ENCODE assay signal across 14 mouse cellular contexts in the genomic region with DNA sequence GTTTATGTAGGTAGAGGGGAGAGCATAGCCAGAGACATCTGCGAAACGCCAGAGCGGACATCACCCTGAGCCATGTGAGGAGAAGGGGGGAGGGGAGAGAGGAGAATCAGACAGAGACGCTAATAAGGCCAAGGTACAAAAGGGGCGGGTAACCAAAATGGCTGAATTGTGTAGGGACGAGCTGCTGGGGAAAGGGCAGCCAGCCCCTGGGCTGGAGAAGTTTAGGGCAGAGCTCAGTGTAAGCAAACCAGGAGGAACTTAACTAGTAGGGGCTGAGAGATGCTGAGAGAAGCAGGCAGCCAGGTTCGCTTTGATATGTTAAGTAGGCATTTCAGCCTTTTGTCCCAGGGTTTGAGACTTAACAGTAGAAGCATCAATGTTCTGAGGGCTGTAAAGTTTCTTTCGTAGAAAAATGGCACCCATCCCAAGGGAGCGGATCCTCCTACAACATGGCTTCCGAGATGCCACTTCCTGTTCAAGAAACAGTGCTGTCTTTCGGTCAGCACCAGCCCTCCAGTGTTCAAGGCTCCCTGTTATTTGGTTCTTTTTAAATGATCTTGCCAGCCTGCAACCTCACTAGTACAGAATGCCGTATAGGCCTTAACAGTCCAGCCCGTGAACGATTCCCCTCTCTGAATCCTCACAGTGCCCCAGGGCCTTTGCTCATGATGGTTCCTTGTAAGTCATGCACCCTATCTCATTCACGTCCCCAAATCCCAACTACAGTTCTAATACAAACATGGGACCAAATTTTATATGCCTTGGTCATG. TPM values are rescaled to one million over a fixed set of nuclear protein-coding genes. Genes with fewer than 3 reads are reported as not detected.
DNase-seq lines count a peak whose midpoint lies in the region; ATAC-seq lines count a peak whose summit lies in the region.
"Had no signal": no experiment of that assay in that cellular context is flagged by ENCODE, and none has a peak within 500 bp of the region (broad histone marks: within the 10 kb centered on the region; RNA-seq: fewer than 3 reads in every experiment).

No protein-coding gene starts in this region.

- DNase-seq in embryo, embryonic 10.5 days (ENCODE audit: low spot score), result peak; percentile 17
- DNase-seq in embryo, embryonic 10 days (ENCODE audit: low spot score), result no peak
- peak; percentile 94 for DNase-seq in ZHBTc4 (ENCODE audit: low read depth, low spot score)
- DNase-seq in gastrocnemius, postnatal 14 days, result no peak
- DNase-seq in heart, adult 18-20 months, result no peak
- DNase-seq: cerebellum, adult 9-11 months; gastrocnemius, postnatal 25 days had no signal

- no peak overlapping the region for H3K9ac ChIP-seq in kidney, embryonic 15.5 days
- no peak overlapping the region for H3K9ac ChIP-seq in midbrain, embryonic 16.5 days (ENCODE audit: low read depth, low read length)
- no peak overlapping the region for H3K9ac ChIP-seq in hindbrain, embryonic 16.5 days (ENCODE audit: low read depth, low read length)
- H3K9ac ChIP-seq: embryonic facial prominence, embryonic 13.5 days; forebrain, embryonic 15.5 days; liver, embryonic 14.5 days had no signal

- H3K36me3 ChIP-seq in kidney, embryonic 15.5 days, result no peaks in the 10 kb centered on the region
- no peaks in the 10 kb centered on the region for H3K36me3 ChIP-seq in midbrain, embryonic 16.5 days (ENCODE audit: control insufficient read depth, insufficient read depth, low read length)
- no peaks in the 10 kb centered on the region for H3K36me3 ChIP-seq in hindbrain, embryonic 16.5 days (ENCODE audit: control insufficient read depth, insufficient read depth, low read length)
- H3K36me3 ChIP-seq: embryonic facial prominence, embryonic 13.5 days; forebrain, embryonic 15.5 days had no signal

- peak overlapping the region; percentile 8; the same call in 1 of the 2 replicates for H3K4me2 ChIP-seq in kidney, embryonic 15.5 days
- no peak overlapping the region for H3K4me2 ChIP-seq in midbrain, embryonic 16.5 days (ENCODE audit: low read length)
- H3K4me2 ChIP-seq in hindbrain, embryonic 16.5 days (ENCODE audit: low read length), result no peak overlapping the region
- H3K4me2 ChIP-seq: embryonic facial prominence, embryonic 13.5 days; forebrain, embryonic 15.5 days had no signal

- no peaks in the 10 kb centered on the region for H3K9me3 ChIP-seq in kidney, embryonic 15.5 days (replicated peaks)
- H3K9me3 ChIP-seq in midbrain, embryonic 16.5 days (replicated peaks; ENCODE audit: control insufficient read depth, low read length, poor library complexity, severe bottlenecking), result no peaks in the 10 kb centered on the region
- no peaks in the 10 kb centered on the region for H3K9me3 ChIP-seq in hindbrain, embryonic 16.5 days (ENCODE audit: control insufficient read depth, low read length)
- H3K9me3 ChIP-seq: embryonic facial prominence, embryonic 13.5 days; forebrain, embryonic 15.5 days had no signal

- H3K4me3 ChIP-seq in kidney, embryonic 15.5 days (replicated peaks), result no peak overlapping the region
- H3K4me3 ChIP-seq in midbrain, embryonic 16.5 days (ENCODE audit: low read depth, low read length), result no peak overlapping the region
- H3K4me3 ChIP-seq in hindbrain, embryonic 16.5 days (ENCODE audit: low read length), result no peak overlapping the region
- H3K4me3 ChIP-seq: embryonic facial prominence, embryonic 13.5 days; forebrain, embryonic 15.5 days had no signal

- H3K27ac ChIP-seq in kidney, embryonic 15.5 days, result no peak overlapping the region
- no peak overlapping the region for H3K27ac ChIP-seq in midbrain, embryonic 16.5 days (ENCODE audit: low read length)
- H3K27ac ChIP-seq in hindbrain, embryonic 16.5 days (ENCODE audit: low read depth, low read length), result no peak overlapping the region
- H3K27ac ChIP-seq: embryonic facial prominence, embryonic 13.5 days; forebrain, embryonic 15.5 days; liver, embryonic 14.5 days; macrophage had no signal

- intact Hi-C loops in gastrocnemius, postnatal 14 days (cut with DNase I; ENCODE audit: low total_unique reads), result loop anchor here (10.0 kb wide), 1 partner anchor 86 kb away; no protein-coding TSS in a partner anchor

- H3K4me1 ChIP-seq in kidney, embryonic 15.5 days, result peaks cover 8% of the 10 kb centered on the region; the same call in 1 of the 2 replicates
- H3K4me1 ChIP-seq in midbrain, embryonic 16.5 days (ENCODE audit: control insufficient read depth, insufficient read depth, low read length), result peaks cover 5% of the 10 kb centered on the region; the same call in 1 of the 2 replicates
- no peaks in the 10 kb centered on the region for H3K4me1 ChIP-seq in hindbrain, embryonic 16.5 days (ENCODE audit: control insufficient read depth, insufficient read depth, low read depth, low read length)

- ATAC-seq in kidney, embryonic 15.5 days (replicated peaks; ENCODE audit: low FRiP score), result no peak
- 0 out of 2 replicates have a peak, but pooled peaks have one; percentile 11 for ATAC-seq in midbrain, embryonic 16.5 days
- ATAC-seq in hindbrain, embryonic 16.5 days, result no peak
- ATAC-seq: forebrain, embryonic 15.5 days had no signal

- H3K27me3 ChIP-seq in kidney, embryonic 15.5 days, result no peaks in the 10 kb centered on the region
- no peaks in the 10 kb centered on the region for H3K27me3 ChIP-seq in midbrain, embryonic 16.5 days (ENCODE audit: control insufficient read depth, insufficient read depth, low read depth, low read length)
- no peaks in the 10 kb centered on the region for H3K27me3 ChIP-seq in hindbrain, embryonic 16.5 days (replicated peaks; ENCODE audit: control insufficient read depth, insufficient read depth, low read length)
- H3K27me3 ChIP-seq: forebrain, embryonic 15.5 days had no signal

- WGBS in kidney, embryonic 15.5 days, result 61% methylated on average over 15 of the region's 15 CpGs
- WGBS in midbrain, embryonic 16.5 days, result 61% methylated on average over 15 of the region's 15 CpGs
- WGBS in hindbrain, embryonic 16.5 days, result 66% methylated on average over 15 of the region's 15 CpGs

RNA-seq across cellular contexts. Expression of gene Mboat1, which starts 55.4 kb away (rescaled TPM):
- polyA plus RNA-seq in kidney, embryonic 15.5 days (2015; fragmentation: Nextera tagmentation; extraction: Ambion mirVana), result 26.2 and 30.7 TPM in 2 replicates
- polyA plus RNA-seq in midbrain, embryonic 16.5 days (2015; fragmentation: Nextera tagmentation; extraction: Ambion mirVana), result 1.6 TPM in 2 replicates
- total RNA-seq in gastrocnemius, postnatal 14 days (2021), result 1 to 10 TPM; 2.9 to 5.3 TPM
- 2.6 and 3.4 TPM in 2 replicates for polyA plus RNA-seq in hindbrain, embryonic 16.5 days (2015; fragmentation: Nextera tagmentation; extraction: Ambion mirVana)
- total RNA-seq in heart, adult 18-20 months (2021), result 1 to 10 TPM in 1 of 2 experiments, under 1 TPM in 1; 0.79 to 1.6 TPM

Comparison
In these comparisons a context has a peak if more than half of its experiments do, and no peak if none do; other contexts are left out.
1. DNase-seq: peak in embryo, embryonic 10.5 days (single experiment) and ZHBTc4 (single experiment); none in embryo, embryonic 10 days (single experiment), gastrocnemius, postnatal 14 days (single experiment) and heart, adult 18-20 months (0 of 2).